Mouse (Mus musculus) adrenal gland, postnatal 10 days (tissue): ENCODE results near the gene Batf3. TPM values are rescaled to one million over a fixed set of nuclear protein-coding genes. Genes with fewer than 3 reads are reported as not detected.
A peak's percentile ranks its signal among the peaks of the same experiment; 100 is the strongest.

ENCODE experiments used
- DNase-seq: peaks from one replicate; pipeline ENCODE4 v3.0.0; 2021; ENCODE audit warnings: mixed read lengths
- long read RNA-seq, 2 experiments: library from polyadenylated mRNA; stranded (forward); transcript quantifications; one replicate each; pipeline ENCODE4 v2.0.0; 2021
- total RNA-seq, 2 experiments: library from RNA; stranded (reverse); gene quantifications; 2 replicates each; pipeline ENCODE4 v1.2.3; 2021

The Batf3 gene
- total RNA-seq = 1 to 10 TPM; 1.6 to 1.8 TPM
- long read RNA-seq, experiment 1, partial matches to known transcripts = 0 of 1 reads
- long read RNA-seq, experiment 1, other reads (novel, unspliced or antisense) = 0 of 1 reads
- long read RNA-seq, experiment 2 = 0 reads

- peak; percentile 70 for DNase-seq
Measured at GRCm38 (mm10) chr1:191097802-191098747, at the start of gene Batf3. Gene Batf3 (plus strand): TSS chr1:191097847.

GRCm38 (mm10) chr1:191053555-191053954 lies 44.1 kb upstream of the Batf3 start:
- DNase-seq = no peak

GRCm38 (mm10) chr1:191054870-191055532 lies 42.6 kb upstream of the Batf3 start:
- DNase-seq = peak; percentile 44

GRCm38 (mm10) chr1:191055533-191055873 lies 42.1 kb upstream of the Batf3 start:
- DNase-seq = no peak

GRCm38 (mm10) chr1:191057461-191057860 lies 40.2 kb upstream of the Batf3 start:
- DNase-seq = no peak

GRCm38 (mm10) chr1:191062241-191062780 lies 35.3 kb upstream of the Batf3 start:
- DNase-seq = no peak

GRCm38 (mm10) chr1:191062781-191063485 lies 34.7 kb upstream of the Batf3 start, which contains the start of the genes Tatdn3 and Nsl1:
Gene Tatdn3 (minus strand): TSS chr1:191062932.
Gene Nsl1 (plus strand): TSS chr1:191063012.
- peak; percentile 96 for DNase-seq

- DNase-seq = no peak
Measured at GRCm38 (mm10) chr1:191063700-191064099, 33.9 kb upstream of the Batf3 start.

GRCm38 (mm10) chr1:191064535-191064934 lies 33.1 kb upstream of the Batf3 start:
- no peak for DNase-seq

- DNase-seq = no peak
Measured at GRCm38 (mm10) chr1:191065188-191065587, 32.5 kb upstream of the Batf3 start.

- peak; percentile 61 for DNase-seq
Measured at GRCm38 (mm10) chr1:191068377-191068776, 29.3 kb upstream of the Batf3 start.

GRCm38 (mm10) chr1:191070259-191070658 lies 27.4 kb upstream of the Batf3 start:
- no peak for DNase-seq

GRCm38 (mm10) chr1:191071613-191072012 lies 26.0 kb upstream of the Batf3 start:
- DNase-seq = no peak

GRCm38 (mm10) chr1:191072329-191072913 lies 25.2 kb upstream of the Batf3 start:
- DNase-seq = peak; percentile 48

GRCm38 (mm10) chr1:191073001-191073400 lies 24.6 kb upstream of the Batf3 start:
- DNase-seq = peak; percentile 78

- no peak for DNase-seq
Measured at GRCm38 (mm10) chr1:191073486-191073885, 24.2 kb upstream of the Batf3 start.

GRCm38 (mm10) chr1:191075199-191075883 lies 22.3 kb upstream of the Batf3 start:
- peak; percentile 68 for DNase-seq

GRCm38 (mm10) chr1:191083230-191083629 lies 14.4 kb upstream of the Batf3 start:
- no peak for DNase-seq

- peak; percentile 76 for DNase-seq
Measured at GRCm38 (mm10) chr1:191084951-191085559, 12.6 kb upstream of the Batf3 start.

GRCm38 (mm10) chr1:191085597-191085996 lies 12.1 kb upstream of the Batf3 start:
- DNase-seq = no peak
